Mouse (Mus musculus): Measurements from ENCODE around the gene Olfr1512.
"Not testable (repeated sequence)": the region's sequence is repeated elsewhere in the genome, so short reads cannot be mapped to it uniquely, and the experiment has no call there.

The Olfr1512 gene

GRCm38 (mm10) chr14:52379068-52379467, at the start of gene Olfr1512:
Olfr1512 (minus strand) TSS chr14:52379168.
- DNase-seq = no peak

DNA sequence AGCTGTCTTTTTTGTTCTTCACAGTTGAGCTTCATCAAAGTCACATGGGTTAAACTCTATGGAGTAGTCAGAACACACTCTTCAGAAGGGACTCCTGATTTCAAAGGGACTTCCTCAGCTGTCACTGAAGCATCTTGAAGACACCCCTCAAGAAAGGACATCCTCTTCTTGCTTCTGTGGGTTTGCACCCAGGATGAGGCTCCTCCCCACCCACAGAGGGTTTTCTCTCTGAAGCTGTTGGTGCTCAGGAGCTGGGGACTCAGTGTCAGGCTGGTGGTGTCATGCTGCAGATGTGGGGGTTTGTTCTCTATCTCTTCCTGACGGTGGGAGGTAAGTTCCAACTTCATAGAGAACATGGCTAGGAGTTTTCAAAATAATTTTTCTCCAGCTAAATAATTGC, 48.7 kb upstream of the Olfr1512 start:
- peak; percentile 81 for DNase-seq

DNA sequence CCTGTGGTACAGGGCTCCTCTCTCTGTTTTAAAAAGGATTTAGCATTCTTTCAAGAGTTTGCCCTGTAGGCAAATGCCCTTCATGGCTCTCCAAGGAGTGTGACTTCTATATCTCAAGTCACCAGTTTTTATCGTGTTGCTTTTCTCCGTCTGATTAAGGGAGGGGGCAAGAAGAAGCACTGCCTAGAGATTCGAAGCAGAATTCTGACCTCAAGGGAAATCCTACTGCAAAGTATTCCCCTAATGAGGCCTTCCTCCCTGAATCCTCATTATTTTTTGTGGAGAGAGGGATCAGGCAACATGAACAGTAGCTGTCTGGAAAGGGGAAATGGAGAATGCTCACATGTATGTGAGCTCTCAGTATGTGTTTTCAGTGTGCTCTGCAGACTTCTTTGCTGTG, 35.3 kb upstream of the Olfr1512 start, which contains the start of gene Olfr1510:
Gene Olfr1510, minus strand, starts transcription at position 101 of the 400 bp plus-strand sequence.
- DNase-seq = no peak

DNA sequence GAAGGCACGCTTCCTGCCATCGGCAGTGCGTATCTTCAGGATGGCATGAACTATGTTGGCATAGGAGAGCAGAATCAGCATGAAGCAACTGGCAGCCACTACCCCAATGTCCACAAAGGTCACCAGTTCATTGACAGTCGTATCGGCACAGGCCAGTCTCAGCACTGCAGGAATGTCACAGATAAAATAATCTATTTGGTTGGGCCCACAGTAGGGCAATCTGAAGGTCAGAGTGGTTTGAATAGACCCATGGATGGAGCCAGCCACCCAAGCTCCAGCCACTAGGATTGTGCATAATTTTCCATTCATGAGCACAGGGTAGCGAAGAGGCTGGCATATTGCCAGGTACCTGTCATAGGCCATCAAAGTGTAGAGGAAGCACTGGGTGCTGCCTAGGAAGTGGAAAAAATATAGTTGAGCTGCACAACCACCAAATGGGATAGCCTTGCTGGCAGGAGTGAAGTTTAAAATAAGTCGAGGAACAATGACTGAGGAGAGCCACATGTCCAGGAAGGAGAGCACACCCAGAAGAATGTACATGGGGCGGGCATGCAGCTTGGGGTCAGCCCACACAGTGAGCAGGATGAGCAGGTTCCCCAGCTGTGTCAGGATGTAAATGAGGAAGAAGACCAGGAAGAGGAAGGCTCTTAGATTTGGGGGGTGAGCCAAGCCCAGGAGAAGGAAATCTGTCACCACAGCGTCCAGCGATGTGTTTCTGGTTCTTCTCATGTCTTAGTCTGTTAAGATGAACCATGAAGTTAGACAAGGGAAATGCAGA, 31.4 kb upstream of the Olfr1512 start:
- not testable (repeated sequence) for DNase-seq

- DNase-seq = no peak
These were observed 18.3 kb upstream of the Olfr1512 start, which contains the start of gene Olfr1511 for GRCm38 (mm10) chr14:52397279-52397678. Olfr1511 (minus strand) TSS chr14:52397379.

DNA sequence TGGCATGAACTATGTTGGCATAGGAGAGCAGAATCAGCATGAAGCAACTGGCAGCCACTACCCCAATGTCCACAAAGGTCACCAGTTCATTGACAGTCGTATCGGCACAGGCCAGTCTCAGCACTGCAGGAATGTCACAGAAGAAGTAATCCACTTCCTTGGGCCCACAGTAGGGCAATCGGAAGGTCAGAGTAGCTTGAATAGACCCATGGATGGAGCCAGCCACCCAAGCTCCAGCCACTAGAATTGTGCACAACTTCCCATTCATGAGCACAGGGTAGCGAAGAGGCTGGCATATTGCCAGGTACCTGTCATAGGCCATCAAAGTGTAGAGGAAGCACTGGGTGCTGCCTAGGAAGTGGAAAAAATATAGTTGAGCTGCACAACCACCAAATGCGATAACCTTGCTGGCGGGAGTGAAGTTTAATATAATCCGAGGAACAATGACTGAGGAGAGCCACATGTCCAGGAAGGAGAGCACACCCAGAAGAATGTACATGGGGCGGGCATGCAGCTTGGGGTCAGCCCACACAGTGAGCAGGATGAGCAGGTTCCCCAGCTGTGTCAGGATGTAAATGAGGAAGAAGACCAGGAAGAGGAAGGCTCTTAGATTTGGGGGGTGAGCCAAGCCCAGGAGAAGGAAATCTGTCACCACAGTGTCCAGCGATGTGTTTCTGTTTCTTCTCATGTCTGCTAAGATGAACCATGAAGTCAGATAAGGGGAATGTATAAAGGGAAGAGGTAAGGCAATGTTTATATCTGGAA, 11.3 kb upstream of the Olfr1512 start:
- peak; percentile 18 for DNase-seq

- no peak for DNase-seq
These were observed 10.2 kb downstream of the Olfr1512 start for GRCm38 (mm10) chr14:52368741-52369140.

- no peak for DNase-seq
These were observed 22.7 kb downstream of the Olfr1512 start, which contains the start of gene Olfr1513 for GRCm38 (mm10) chr14:52356308-52356707. Olfr1513 (minus strand) TSS chr14:52356408.

GRCm38 (mm10) chr14:52339512-52339852, 39.5 kb downstream of the Olfr1512 start:
- DNase-seq = no peak

DNA sequence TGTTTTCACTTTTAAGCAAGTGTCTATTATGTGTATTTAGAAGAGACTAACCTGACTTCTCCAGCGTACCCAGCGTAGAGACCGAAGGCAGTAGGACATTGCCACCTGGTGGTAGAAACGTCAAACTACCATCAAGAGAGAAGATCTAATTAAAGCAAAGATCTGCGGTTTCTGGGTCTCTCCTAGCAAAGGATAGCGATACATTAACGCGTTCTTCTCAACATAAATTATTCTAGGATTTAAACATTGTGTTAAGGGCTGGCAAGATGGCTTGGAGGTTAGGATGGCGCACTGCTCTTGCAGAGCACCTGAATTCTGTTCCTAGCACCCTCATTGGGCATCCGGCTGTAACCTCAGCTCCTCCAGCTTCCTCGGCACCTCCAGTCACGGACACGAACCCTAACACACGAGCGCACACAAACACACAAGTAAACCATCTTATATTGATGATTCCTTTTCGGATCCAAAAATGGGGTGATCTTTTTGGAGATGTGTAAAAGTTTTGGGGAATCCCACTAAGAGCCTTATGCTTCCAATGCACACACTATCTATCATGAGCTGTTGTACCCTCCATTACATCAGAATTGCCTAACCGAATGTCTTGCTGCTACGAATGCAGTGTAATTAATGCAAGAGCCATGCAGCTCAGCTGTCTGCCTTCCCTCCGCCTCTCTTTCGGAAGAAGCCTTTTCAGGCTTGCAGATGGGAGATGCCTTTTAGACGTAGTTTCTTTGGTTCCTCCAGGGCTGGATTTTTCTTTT, 40.0 kb downstream of the Olfr1512 start:
- DNase-seq = peak; percentile 63

- DNase-seq = no peak
These were observed 46.8 kb downstream of the Olfr1512 start for GRCm38 (mm10) chr14:52332171-52332570.

DNA sequence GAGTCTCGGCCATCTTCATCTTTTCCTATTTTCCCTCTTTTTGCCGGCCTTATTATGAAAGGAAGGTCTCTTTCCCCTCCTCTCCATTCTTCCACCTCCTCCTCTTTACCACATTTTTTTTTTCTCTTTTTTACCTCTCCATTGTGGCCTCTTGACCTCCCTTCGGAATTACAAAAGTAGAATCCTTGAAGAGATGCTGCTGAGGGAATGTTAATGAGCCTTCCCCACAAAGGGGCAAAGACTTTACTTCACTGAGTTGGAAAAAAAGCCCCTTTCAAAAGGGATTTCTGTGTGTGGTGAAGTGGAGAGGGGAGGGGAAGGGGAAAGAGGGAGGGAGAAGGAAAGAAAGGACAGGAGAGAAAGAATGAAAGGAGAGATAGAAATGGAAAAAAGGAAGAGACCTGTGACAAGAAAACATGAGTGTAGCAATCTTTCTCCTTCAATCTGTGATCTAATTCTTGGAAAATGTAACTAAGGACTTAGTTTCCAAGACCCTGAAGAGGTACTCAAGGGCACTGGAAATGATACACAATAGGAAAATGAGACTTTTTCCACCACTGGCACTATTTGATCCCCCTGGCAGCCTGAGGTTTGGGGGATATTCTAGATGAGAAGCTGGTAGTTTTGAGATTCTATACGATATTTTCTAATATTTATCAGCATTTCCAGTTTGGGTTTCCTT, 47.8 kb downstream of the Olfr1512 start:
- DNase-seq = no peak

- DNase-seq = no peak
These were observed 50.8 kb downstream of the Olfr1512 start, which contains the start of gene Sall2 for GRCm38 (mm10) chr14:52327910-52328812. Sall2 (minus strand) TSS chr14:52328762.

GRCm38 (mm10) chr14:52327375-52327901, 51.5 kb downstream of the Olfr1512 start:
- no peak for DNase-seq

GRCm38 (mm10) chr14:52325890-52326289, 53.1 kb downstream of the Olfr1512 start:
- no peak for DNase-seq

All from thymus, postnatal 25 days (tissue).